Mouse (Mus musculus) lung, embryonic 15.5 days (tissue): ENCODE results near the gene Dynlrb2. TPM values are rescaled to one million over a fixed set of nuclear protein-coding genes. Genes with fewer than 3 reads are reported as not detected.

Experiments
- ATAC-seq: fragments of 200-750 bp; cut with Nextera tagmentation; 2 replicates; pipeline ENCODE4 v1.8.0; 2017; ENCODE audit warnings: moderate number of reproducible peaks, borderline replicate concordance; ENCODE audit not compliant: low FRiP score, low TSS enrichment; ENCODE audit errors: extremely low read depth
- H3K27ac ChIP-seq: fragments of 300-500 bp; sonication (generic); 2 replicates; pipeline ENCODE4 v1.5.1; 2015; ENCODE audit warnings: moderate library complexity, mild to moderate bottlenecking, inconsistent platforms
- H3K27me3 ChIP-seq: fragments of 300-500 bp; sonication (generic); 2 replicates; pipeline ENCODE4 v1.6.1; 2015; ENCODE audit warnings: inconsistent platforms
- H3K36me3 ChIP-seq: fragments of 300-500 bp; sonication (generic); 2 replicates; pipeline ENCODE4 v1.6.1; 2015; ENCODE audit warnings: inconsistent platforms
- H3K4me1 ChIP-seq: fragments of 300-500 bp; sonication (generic); 2 replicates; pipeline ENCODE4 v1.6.1; 2015; ENCODE audit warnings: inconsistent platforms
- H3K4me2 ChIP-seq: fragments of 300-500 bp; sonication (generic); 2 replicates; pipeline ENCODE4 v1.6.1; 2015; ENCODE audit warnings: inconsistent platforms, mild to moderate bottlenecking, moderate library complexity
- H3K4me3 ChIP-seq: fragments of 300-500 bp; sonication (generic); 2 replicates; pipeline ENCODE4 v1.5.1; 2015; ENCODE audit warnings: mild to moderate bottlenecking, inconsistent platforms
- H3K9ac ChIP-seq: fragments of 300-500 bp; sonication (generic); 2 replicates; pipeline ENCODE4 v1.6.1; 2015; ENCODE audit warnings: inconsistent platforms
- H3K9me3 ChIP-seq: fragments of 300-500 bp; sonication (generic); 2 replicates; pipeline ENCODE4 v1.6.1; 2016; ENCODE audit warnings: inconsistent platforms
- WGBS: fragments of 180-500 bp; shearing (Covaris S2); methylation state at CpG from one replicate; pipeline ENCODE4 v1.1.7; 2015; 5-methylcytosine and 5-hydroxymethylcytosine counted together
- polyA plus RNA-seq: library from polyadenylated mRNA; unstranded; fragments of >200 nt; fragmentation: Nextera tagmentation; extraction: Ambion mirVana; gene quantifications from 2 replicates; pipeline ENCODE4 v1.2.1, GENCODE M21; 2015

The Dynlrb2 gene
- polyA plus RNA-seq, 1 experiment from 2014 or later: 31.3 TPM

DNA sequence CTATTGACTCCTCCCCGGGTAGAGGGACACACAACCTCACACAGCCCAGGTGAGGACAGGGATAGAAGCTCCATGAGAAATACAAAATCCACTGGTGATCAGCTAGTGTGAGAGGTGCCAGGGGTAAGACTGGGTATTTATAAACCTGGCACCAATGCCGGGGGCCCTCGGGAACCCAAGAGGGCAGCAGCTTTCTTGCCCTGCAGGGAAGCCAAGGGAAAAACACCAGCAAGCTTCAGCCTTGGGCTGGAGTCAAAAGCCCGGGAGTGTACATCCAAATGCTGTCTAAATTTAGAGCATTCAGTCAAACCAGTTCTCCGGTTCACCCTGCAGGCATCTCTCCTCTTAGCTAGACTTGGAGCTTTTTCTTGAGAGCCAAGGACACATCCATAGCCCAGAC, 38.1 kb downstream of the Dynlrb2 start:
- H3K4me3 ChIP-seq: no peak overlapping the region
- no peak for ATAC-seq
- H3K27me3 ChIP-seq: no peaks in the 10 kb centered on the region
- no peak overlapping the region for H3K9ac ChIP-seq
- no peak overlapping the region for H3K4me2 ChIP-seq
- H3K36me3 ChIP-seq: no peaks in the 10 kb centered on the region
- H3K9me3 ChIP-seq: no peaks in the 10 kb centered on the region
- 81% methylated on average over 5 of the region's 5 CpGs for WGBS
- no peaks in the 10 kb centered on the region for H3K4me1 ChIP-seq
- no peak overlapping the region for H3K27ac ChIP-seq

DNA sequence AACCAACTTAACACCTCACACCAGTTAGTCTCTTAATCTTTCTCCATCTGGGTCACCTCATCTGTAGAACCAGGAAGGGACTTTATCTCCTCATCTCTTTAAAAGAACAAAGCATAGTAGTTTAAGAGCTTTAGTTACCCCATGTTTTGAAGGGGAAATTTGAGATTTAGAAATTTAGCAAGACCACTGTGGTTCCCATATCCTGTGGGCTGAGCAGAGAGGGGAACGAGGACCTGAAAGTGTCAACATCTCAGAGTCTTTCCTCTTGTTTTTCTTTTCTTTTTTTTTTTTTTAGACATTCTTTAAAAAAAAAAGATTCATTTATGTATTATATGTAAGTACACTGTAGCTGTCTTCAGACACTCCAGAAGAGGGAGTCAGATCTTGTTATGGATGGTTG, 38.6 kb downstream of the Dynlrb2 start:
- H3K27ac ChIP-seq: no peak overlapping the region
- H3K4me2 ChIP-seq: no peak overlapping the region
- ATAC-seq: no peak
- H3K4me1 ChIP-seq: no peaks in the 10 kb centered on the region
- H3K9me3 ChIP-seq: no peaks in the 10 kb centered on the region
- no peak overlapping the region for H3K4me3 ChIP-seq
- no peak overlapping the region for H3K9ac ChIP-seq
- WGBS: 46% methylated on average over 1 of the region's 1 CpGs
- H3K36me3 ChIP-seq: no peaks in the 10 kb centered on the region
- no peaks in the 10 kb centered on the region for H3K27me3 ChIP-seq

- WGBS: 85% methylated on average over 6 of the region's 6 CpGs
- Histone ChIP-seq H3K36me3 (no peaks in the 10 kb centered on the region), H3K9ac (no peak overlapping the region), H3K4me1 (no peaks in the 10 kb centered on the region), H3K9me3 (no peaks in the 10 kb centered on the region), H3K27me3 (no peaks in the 10 kb centered on the region), H3K4me2 (no peak overlapping the region), H3K4me3 (no peak overlapping the region), H3K27ac (no peak overlapping the region)
- ATAC-seq: no peak
Observed at GRCm38 (mm10) chr8:116552255-116552654, 47.5 kb downstream of the Dynlrb2 start.

- Histone ChIP-seq H3K9me3 (no peaks in the 10 kb centered on the region), H3K4me2 (no peak overlapping the region), H3K27ac (no peak overlapping the region), H3K27me3 (no peaks in the 10 kb centered on the region), H3K36me3 (no peaks in the 10 kb centered on the region), H3K4me1 (no peaks in the 10 kb centered on the region), H3K9ac (no peak overlapping the region), H3K4me3 (no peak overlapping the region)
- 79% methylated on average over 3 of the region's 3 CpGs for WGBS
- no peak for ATAC-seq
Observed at GRCm38 (mm10) chr8:116552778-116553177, 48.0 kb downstream of the Dynlrb2 start.

Other genes with a start within 250 kb of the Dynlrb2 start
- gene Cdyl2, start 228.0 kb downstream of the Dynlrb2 start, polyA plus RNA-seq: 6.9 and 7.2 TPM in 2 replicates